Mouse (Mus musculus): ENCODE results near the gene Tll2. TPM values are rescaled to one million over a fixed set of nuclear protein-coding genes. Genes with fewer than 3 reads are reported as not detected.

Tll2 gene
- polyA plus RNA-seq (2015; fragmentation: Illumina TruSeq; extraction: RNeasy Lipid Tissue Mini Kit (QIAGEN cat#74804); ENCODE audit: insufficient read depth, low read depth, low replicate concordance): not detected

GRCm38 (mm10) chr19:41206811-41207344, at the start of gene Tll2:
TSS of gene Tll2 (minus strand) at chr19:41206835.

GRCm38 (mm10) chr19:41076906-41077305, 129.7 kb downstream of the Tll2 start, which contains the start of gene Opalin:
TSS of gene Opalin (minus strand) at chr19:41077113.

Other genes with a start within 250 kb of the Tll2 start
- gene Blnk, start 212.3 kb downstream of the Tll2 start, polyA plus RNA-seq (2015; fragmentation: Illumina TruSeq; extraction: RNeasy Lipid Tissue Mini Kit (QIAGEN cat#74804); ENCODE audit: insufficient read depth, low read depth, low replicate concordance): 2.3 TPM
- gene Dntt, start 177.6 kb downstream of the Tll2 start, polyA plus RNA-seq (2015; fragmentation: Illumina TruSeq; extraction: RNeasy Lipid Tissue Mini Kit (QIAGEN cat#74804); ENCODE audit: insufficient read depth, low read depth, low replicate concordance): not detected
- gene Opalin, start 129.7 kb downstream of the Tll2 start, polyA plus RNA-seq (2015; fragmentation: Illumina TruSeq; extraction: RNeasy Lipid Tissue Mini Kit (QIAGEN cat#74804); ENCODE audit: insufficient read depth, low read depth, low replicate concordance): not detected
- 27.0 TPM for gene Tm9sf3, start 57.2 kb upstream of the Tll2 start, polyA plus RNA-seq (2015; fragmentation: Illumina TruSeq; extraction: RNeasy Lipid Tissue Mini Kit (QIAGEN cat#74804); ENCODE audit: insufficient read depth, low read depth, low replicate concordance)
- 8.7 TPM for gene Pik3ap1, start 178.3 kb upstream of the Tll2 start, polyA plus RNA-seq (2015; fragmentation: Illumina TruSeq; extraction: RNeasy Lipid Tissue Mini Kit (QIAGEN cat#74804); ENCODE audit: insufficient read depth, low read depth, low replicate concordance)